Mouse (Mus musculus) ovary, adult 10 weeks (tissue): ENCODE measurements around the gene Itgb2l. TPM values are rescaled to one million over a fixed set of nuclear protein-coding genes. Genes with fewer than 3 reads are reported as not detected.

Source experiments
- polyA plus RNA-seq: library from polyadenylated mRNA; stranded (reverse); fragments of 350-450 nt; fragmentation: Illumina TruSeq; extraction: RNeasy Lipid Tissue Mini Kit (QIAGEN cat#74804); gene quantifications from one replicate; pipeline ENCODE4 v1.2.3, GENCODE M21; 2014

Itgb2l gene
- not detected for polyA plus RNA-seq

DNA sequence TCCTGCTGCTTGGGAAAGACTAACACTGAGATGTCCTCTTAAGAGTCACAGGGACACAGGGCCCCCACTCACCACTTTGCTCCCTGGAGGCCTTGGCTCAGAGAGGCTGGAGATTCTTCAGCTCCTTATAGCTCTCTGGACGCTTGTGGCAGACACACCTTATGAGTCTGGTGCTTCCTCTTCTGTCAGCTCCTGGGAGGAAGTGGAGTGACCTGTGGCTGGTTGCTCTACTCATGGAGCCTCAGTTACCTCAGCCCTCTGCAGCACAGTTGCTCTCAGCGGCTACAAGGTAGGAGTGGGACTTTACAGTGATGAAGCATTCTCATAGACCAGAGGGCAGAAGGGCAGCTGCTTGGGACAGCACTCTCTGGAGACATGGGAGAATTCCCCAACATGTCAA is at the start of gene Itgb2l:
Gene Itgb2l, minus strand, starts transcription at position 152 of the 400 bp plus-strand sequence.

DNA sequence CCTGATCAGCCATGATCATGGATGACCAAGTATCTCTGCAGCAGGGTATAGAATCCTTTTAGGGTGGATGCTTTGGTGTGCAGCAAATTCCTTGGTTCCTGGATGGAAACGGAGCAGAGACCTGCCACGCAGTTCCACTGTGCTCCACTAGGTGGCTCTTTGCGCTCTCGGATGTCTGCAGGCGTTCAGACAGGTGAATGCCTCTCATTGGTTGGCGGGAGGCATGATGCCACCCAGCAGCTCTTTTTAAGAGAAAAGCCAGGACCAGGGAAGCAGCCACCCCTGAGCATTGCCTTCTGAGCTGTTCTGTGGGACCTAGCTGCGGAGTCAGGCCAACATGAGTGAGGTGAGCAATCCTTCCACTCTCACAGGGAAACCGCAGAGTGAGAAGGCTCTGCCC is 24.0 kb upstream of the Itgb2l start, which contains the start of gene Pcp4:
Gene Pcp4, plus strand, starts transcription at position 162 of the 400 bp plus-strand sequence.

Other genes with a start within 250 kb of the Itgb2l start
- 96.7 TPM for gene Sh3bgr, start 243.2 kb downstream of the Itgb2l start, polyA plus RNA-seq
- 5.4 TPM for gene B3galt5, start 207.8 kb downstream of the Itgb2l start, polyA plus RNA-seq
- 20.6 TPM for gene Pcp4, start 24.0 kb upstream of the Itgb2l start, polyA plus RNA-seq